Mouse (Mus musculus) ES-Bruce4 (cell line): ENCODE data around the gene Cradd. TPM values are rescaled to one million over a fixed set of nuclear protein-coding genes. Genes with fewer than 3 reads are reported as not detected.

ENCODE experiments used
- H3K27ac ChIP-seq: 2 replicates; pipeline ENCODE4 v1.5.1; 2012; ENCODE audit warnings: low read length, inconsistent platforms; ENCODE audit not compliant: insufficient read depth
- H3K27me3 ChIP-seq: 2 replicates; pipeline ENCODE4 v1.6.1; 2012; ENCODE audit warnings: mild to moderate bottlenecking, low read length, inconsistent platforms; ENCODE audit not compliant: control insufficient read depth, poor library complexity, insufficient read depth, severe bottlenecking
- H3K36me3 ChIP-seq: 2 replicates; pipeline ENCODE4 v1.6.1; 2012; ENCODE audit warnings: inconsistent platforms, mild to moderate bottlenecking, low read length, moderate library complexity; ENCODE audit not compliant: control insufficient read depth, poor library complexity, insufficient read depth, severe bottlenecking
- H3K4me1 ChIP-seq: one replicate; pipeline ENCODE4 v1.8.1; 2011; ENCODE audit warnings: low read length; ENCODE audit not compliant: control insufficient read depth, insufficient read depth
- H3K4me3 ChIP-seq: 2 replicates; pipeline ENCODE4 v1.5.1; 2011; ENCODE audit warnings: low read depth, mild to moderate bottlenecking, low read length
- H3K9ac ChIP-seq: 2 replicates; pipeline ENCODE4 v1.6.1; 2012; ENCODE audit warnings: low read depth, mild to moderate bottlenecking, inconsistent platforms; ENCODE audit not compliant: poor library complexity, severe bottlenecking
- H3K9me3 ChIP-seq: replicated peaks from 2 replicates; pipeline ENCODE4 v1.6.1; 2012; ENCODE audit warnings: mild to moderate bottlenecking, low read length, inconsistent platforms; ENCODE audit not compliant: control insufficient read depth, poor library complexity, insufficient read depth, severe bottlenecking
- CTCF ChIP-seq: IDR thresholded peaks from one replicate; pipeline ENCODE4 v1.8.1; 2011; ENCODE audit warnings: low read depth, low read length
- EP300 ChIP-seq: IDR thresholded peaks from 2 replicates; pipeline ENCODE4 v1.6.1; 2011; ENCODE audit warnings: low read depth, low read length; ENCODE audit not compliant: insufficient read depth
- POLR2A ChIP-seq: IDR thresholded peaks from one replicate; pipeline ENCODE4 v1.8.1; 2011; ENCODE audit warnings: low read length; ENCODE audit not compliant: insufficient read depth
- polyA plus RNA-seq: library from polyadenylated mRNA; stranded (reverse); fragments of >200 nt; gene quantifications from 2 replicates; pipeline ENCODE4 v1.2.4, GENCODE M21; 2011; ENCODE audit warnings: low read depth; ENCODE audit not compliant: missing spikeins, insufficient read depth, insufficient read length

The Cradd gene
- polyA plus RNA-seq, 1 experiment = 18.4 TPM

DNA sequence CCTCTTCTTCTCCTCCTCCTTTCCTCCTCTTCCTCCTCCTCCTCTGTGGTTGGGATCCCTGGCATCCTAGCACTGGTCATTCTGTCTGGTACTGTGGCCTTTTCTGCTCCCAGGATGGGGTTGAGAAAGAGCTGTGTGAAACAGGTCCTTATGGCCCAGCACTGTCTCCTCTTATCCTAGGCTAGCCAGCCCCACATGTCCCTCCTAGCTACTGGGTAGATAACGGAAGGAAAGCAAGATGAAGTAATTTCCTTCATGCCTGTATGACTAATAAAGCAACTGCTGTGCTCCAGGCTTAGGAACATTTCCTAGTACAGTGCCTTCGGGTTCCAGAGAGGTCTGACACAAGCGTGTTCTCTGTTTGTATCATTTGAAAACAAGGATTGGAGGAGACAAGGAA, 132.1 kb downstream of the Cradd start:
- H3K27ac ChIP-seq = no peak overlapping the region
- no peak for TF ChIP-seq CTCF
- no peak for TF ChIP-seq POLR2A
- TF ChIP-seq EP300 = no peak

DNA sequence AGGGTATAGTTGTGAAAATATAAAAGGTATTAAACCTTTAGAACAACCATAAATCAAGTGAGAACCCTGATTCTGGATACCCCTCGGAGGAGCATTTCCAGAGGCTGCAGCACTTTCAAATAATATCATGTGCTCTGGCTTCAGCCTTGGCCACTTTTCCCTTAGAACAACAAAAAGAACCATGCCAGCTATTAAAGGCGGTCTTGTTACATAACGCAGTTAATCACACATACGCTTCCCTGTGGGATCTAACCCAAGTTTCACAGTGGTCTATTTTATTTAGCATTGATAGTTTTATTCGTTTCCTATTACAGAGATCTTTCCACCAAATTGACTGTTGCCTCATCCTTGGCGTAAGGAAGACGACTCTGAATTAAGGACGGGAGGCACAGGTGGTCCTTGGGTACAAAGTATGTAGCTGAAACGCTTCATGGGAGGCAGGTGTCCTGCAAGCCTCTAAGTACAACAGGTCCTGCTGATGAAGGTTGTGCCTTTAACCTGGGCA, 132.7 kb downstream of the Cradd start:
- H3K27me3 ChIP-seq = no peaks in the 10 kb centered on the region
- no peak overlapping the region for H3K4me3 ChIP-seq
- 0 out of 2 replicates have a peak, but pooled peaks cover 2% of the 10 kb centered on the region for H3K9me3 ChIP-seq
- no peaks in the 10 kb centered on the region for H3K36me3 ChIP-seq
- H3K4me1 ChIP-seq = no peaks in the 10 kb centered on the region
- H3K27ac ChIP-seq = no peak overlapping the region
- H3K9ac ChIP-seq = no peak overlapping the region
- TF ChIP-seq POLR2A (no peak), EP300 (no peak), CTCF (no peak)

More for the DNA sequence above, 132.1 kb downstream of the Cradd start:
- H3K9ac ChIP-seq = no peak overlapping the region
- no peaks in the 10 kb centered on the region for H3K4me1 ChIP-seq
- H3K9me3 ChIP-seq = no peaks in the 10 kb centered on the region
- H3K36me3 ChIP-seq = no peaks in the 10 kb centered on the region
- H3K27me3 ChIP-seq = no peaks in the 10 kb centered on the region
- no peak overlapping the region for H3K4me3 ChIP-seq

GRCm38 (mm10) chr10:95189550-95190211, 134.3 kb downstream of the Cradd start:
- H3K9ac ChIP-seq = no peak overlapping the region
- H3K36me3 ChIP-seq = no peaks in the 10 kb centered on the region
- 0 out of 2 replicates have a peak, but pooled peaks cover 2% of the 10 kb centered on the region for H3K9me3 ChIP-seq
- no peaks in the 10 kb centered on the region for H3K27me3 ChIP-seq
- no peaks in the 10 kb centered on the region for H3K4me1 ChIP-seq
- H3K4me3 ChIP-seq = no peak overlapping the region
- H3K27ac ChIP-seq = no peak overlapping the region
- TF ChIP-seq CTCF = no peak
- TF ChIP-seq POLR2A = no peak
- TF ChIP-seq EP300 = no peak

- no peak for TF ChIP-seq POLR2A
- no peak for TF ChIP-seq EP300
- H3K36me3 ChIP-seq = no peaks in the 10 kb centered on the region
- H3K9ac ChIP-seq = no peak overlapping the region
- H3K4me3 ChIP-seq = no peak overlapping the region
- no peaks in the 10 kb centered on the region for H3K27me3 ChIP-seq
- no peak overlapping the region for H3K27ac ChIP-seq
- H3K9me3 ChIP-seq = 0 out of 2 replicates have a peak, but pooled peaks cover 2% of the 10 kb centered on the region
- H3K4me1 ChIP-seq = peaks cover 2% of the 10 kb centered on the region
These were observed 139.7 kb downstream of the Cradd start for GRCm38 (mm10) chr10:95184210-95184609.

DNA sequence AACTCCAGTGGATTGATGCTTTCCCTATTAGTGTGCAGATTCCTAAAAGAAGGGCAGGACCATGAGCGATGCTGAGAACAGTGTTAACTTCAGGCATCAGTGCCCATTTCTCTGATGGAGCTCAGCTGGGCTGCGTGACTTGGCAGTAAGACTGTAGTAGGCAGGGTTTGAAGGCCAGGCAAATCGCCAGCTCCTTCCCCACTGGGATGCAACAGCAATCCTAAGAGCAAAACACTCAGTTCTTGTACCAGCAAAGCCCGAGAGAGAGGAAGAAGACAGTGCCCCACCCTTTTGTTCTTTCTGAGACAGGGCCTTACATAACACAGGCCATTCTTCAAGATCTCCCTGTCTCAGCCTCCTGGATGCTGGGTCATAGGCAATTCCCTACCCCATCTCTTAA, 140.9 kb downstream of the Cradd start:
- no peaks in the 10 kb centered on the region for H3K27me3 ChIP-seq
- H3K27ac ChIP-seq = no peak overlapping the region
- no peak overlapping the region for H3K9ac ChIP-seq
- no peaks in the 10 kb centered on the region for H3K36me3 ChIP-seq
- 0 out of 2 replicates have a peak, but pooled peaks cover 2% of the 10 kb centered on the region for H3K9me3 ChIP-seq
- H3K4me3 ChIP-seq = no peak overlapping the region
- H3K4me1 ChIP-seq = peaks cover 2% of the 10 kb centered on the region
- TF ChIP-seq CTCF (no peak), EP300 (no peak), POLR2A (no peak)

DNA sequence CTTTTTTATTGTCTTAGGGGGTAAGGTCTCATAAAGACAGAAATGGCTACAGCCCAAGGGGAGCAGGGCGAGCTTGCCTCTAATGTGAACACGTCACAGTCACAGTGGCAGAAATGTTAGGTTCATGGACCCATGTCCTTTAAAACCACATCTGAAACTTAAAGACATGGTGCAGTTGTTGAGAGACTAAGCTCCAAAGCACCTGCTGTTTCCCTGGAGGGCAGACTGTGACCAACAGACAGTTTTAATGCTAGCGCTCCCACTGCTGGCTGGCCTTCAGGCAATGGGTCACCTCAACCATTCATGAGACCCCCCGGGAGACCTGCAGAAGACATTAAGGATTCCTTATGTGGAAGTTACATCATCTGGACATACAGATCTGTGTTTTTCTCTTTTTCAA, 141.5 kb downstream of the Cradd start:
- Histone ChIP-seq H3K9ac (no peak overlapping the region), H3K27me3 (no peaks in the 10 kb centered on the region), H3K36me3 (no peaks in the 10 kb centered on the region), H3K27ac (no peak overlapping the region), H3K4me3 (no peak overlapping the region), H3K9me3 (0 out of 2 replicates have a peak, but pooled peaks cover 2% of the 10 kb centered on the region), H3K4me1 (peaks cover 2% of the 10 kb centered on the region)
- TF ChIP-seq EP300 (no peak), CTCF (no peak), POLR2A (no peak)
